ENCODE assay signal across 12 mouse cellular contexts in genomic region chr9:96751821-96752602, GRCm38 (mm10). TPM values are rescaled to one million over a fixed set of nuclear protein-coding genes. Genes with fewer than 3 reads are reported as not detected.
A peak's percentile ranks its signal among the peaks of the same experiment; 100 is the strongest.
DNase-seq lines count a peak whose midpoint lies in the region; ATAC-seq lines count a peak whose summit lies in the region.
"Had no signal": no experiment of that assay in that cellular context is flagged by ENCODE, and none has a peak within 500 bp of the region (broad histone marks: within the 10 kb centered on the region; RNA-seq: fewer than 3 reads in every experiment).

No protein-coding gene starts in this region.

- H3K27ac ChIP-seq in heart, embryonic 12.5 days (ENCODE audit: poor library complexity, severe bottlenecking), result peak overlapping the region; percentile 86
- H3K27ac ChIP-seq in lung, embryonic 16.5 days (ENCODE audit: low read length), result peak overlapping the region; percentile 75
- peak overlapping the region; percentile 89 for H3K27ac ChIP-seq in heart, embryonic 13.5 days (replicated peaks)
- H3K27ac ChIP-seq in stomach, embryonic 15.5 days, result no peak overlapping the region
- H3K27ac ChIP-seq: neural tube, embryonic 12.5 days had no signal

- 0 out of 2 replicates have a peak overlapping the region, but pooled peaks have one; percentile 6 for H3K4me3 ChIP-seq in heart, embryonic 12.5 days
- peak overlapping the region; percentile 8; the same call in 1 of the 2 replicates for H3K4me3 ChIP-seq in lung, embryonic 16.5 days (ENCODE audit: low read length)
- peak overlapping the region; percentile 33 for H3K4me3 ChIP-seq in heart, embryonic 13.5 days
- no peak overlapping the region for H3K4me3 ChIP-seq in stomach, embryonic 15.5 days (replicated peaks)
- H3K4me3 ChIP-seq: megakaryocyte, embryonic 14.5 days; neural tube, embryonic 12.5 days had no signal

- H3K4me1 ChIP-seq in heart, embryonic 12.5 days (replicated peaks), result peaks cover 30% of the 10 kb centered on the region
- H3K4me1 ChIP-seq in lung, embryonic 16.5 days (replicated peaks; ENCODE audit: control insufficient read depth, insufficient read depth, low read length), result peaks cover 12% of the 10 kb centered on the region
- H3K4me1 ChIP-seq in heart, embryonic 13.5 days, result peaks cover 33% of the 10 kb centered on the region
- peaks cover 6% of the 10 kb centered on the region; the same call in 1 of the 2 replicates for H3K4me1 ChIP-seq in stomach, embryonic 15.5 days
- H3K4me1 ChIP-seq: neural tube, embryonic 12.5 days had no signal

- H3K27me3 ChIP-seq in heart, embryonic 12.5 days (replicated peaks), result no peaks in the 10 kb centered on the region
- no peaks in the 10 kb centered on the region for H3K27me3 ChIP-seq in lung, embryonic 16.5 days (ENCODE audit: control insufficient read depth, insufficient read depth, low read depth, low read length)
- no peaks in the 10 kb centered on the region for H3K27me3 ChIP-seq in heart, embryonic 13.5 days (replicated peaks)
- H3K27me3 ChIP-seq in stomach, embryonic 15.5 days (replicated peaks), result no peaks in the 10 kb centered on the region
- H3K27me3 ChIP-seq: neural tube, embryonic 12.5 days had no signal

- 82% methylated on average over 15 of the region's 15 CpGs for WGBS in heart, embryonic 12.5 days
- WGBS in lung, embryonic 16.5 days, result 73% methylated on average over 15 of the region's 15 CpGs
- 79% methylated on average over 15 of the region's 15 CpGs for WGBS in heart, embryonic 13.5 days
- WGBS in stomach, embryonic 15.5 days, result 84% methylated on average over 15 of the region's 15 CpGs

- intact Hi-C loops in heart, postnatal 25 days (cut with DNase I), result loop anchor here (10.0 kb wide), 1 partner anchor 47 kb away; no protein-coding TSS in a partner anchor

- peak; percentile 23 for ATAC-seq in heart, embryonic 12.5 days (ENCODE audit: insufficient number of reproducible peaks, low FRiP score)
- peak; percentile 47 for ATAC-seq in lung, embryonic 16.5 days (ENCODE audit: low read depth)
- ATAC-seq in heart, embryonic 13.5 days (ENCODE audit: extremely low read depth, insufficient number of reproducible peaks, low FRiP score, low TSS enrichment), result peak; percentile 42; the same call in 1 of the 2 replicates
- ATAC-seq in stomach, embryonic 15.5 days (ENCODE audit: insufficient read depth, low FRiP score, low read depth), result 0 out of 2 replicates have a peak, but pooled peaks have one; percentile 8
- ATAC-seq in CD4-positive, CD25-positive, alpha-beta regulatory T cell, adult 4 months, result no peak
- ATAC-seq: forebrain, embryonic 14.5 days had no signal

- H3K9me3 ChIP-seq in heart, embryonic 12.5 days (replicated peaks), result peaks cover 2% of the 10 kb centered on the region; the same call in 1 of the 2 replicates
- no peaks in the 10 kb centered on the region for H3K9me3 ChIP-seq in lung, embryonic 16.5 days (ENCODE audit: control insufficient read depth, low read length)
- H3K9me3 ChIP-seq in heart, embryonic 13.5 days, result peaks cover 7% of the 10 kb centered on the region; the same call in 1 of the 2 replicates
- no peaks in the 10 kb centered on the region for H3K9me3 ChIP-seq in stomach, embryonic 15.5 days
- H3K9me3 ChIP-seq: neural tube, embryonic 12.5 days had no signal

- DNase-seq in heart, postnatal 25 days (ENCODE audit: low spot score), result no peak
- DNase-seq in lung, postnatal 36 days, result no peak
- no peak for DNase-seq in cerebellum, adult 18-20 months
- DNase-seq: thymus, adult 2 months had no signal

- peak overlapping the region; percentile 51 for H3K4me2 ChIP-seq in heart, embryonic 12.5 days
- H3K4me2 ChIP-seq in lung, embryonic 16.5 days (ENCODE audit: low read depth, low read length), result peak overlapping the region; percentile 34
- peak overlapping the region; percentile 57 for H3K4me2 ChIP-seq in heart, embryonic 13.5 days
- H3K4me2 ChIP-seq in stomach, embryonic 15.5 days, result no peak overlapping the region

- H3K36me3 ChIP-seq in heart, embryonic 12.5 days, result peaks cover 32% of the 10 kb centered on the region
- no peaks in the 10 kb centered on the region; the same call in 1 of the 2 replicates for H3K36me3 ChIP-seq in lung, embryonic 16.5 days (ENCODE audit: control insufficient read depth, insufficient read depth, low read length)
- peaks cover 38% of the 10 kb centered on the region for H3K36me3 ChIP-seq in heart, embryonic 13.5 days
- no peaks in the 10 kb centered on the region for H3K36me3 ChIP-seq in stomach, embryonic 15.5 days
- H3K36me3 ChIP-seq: neural tube, embryonic 12.5 days had no signal

- 0 out of 2 replicates have a peak overlapping the region, but pooled peaks have one; percentile 43 for H3K9ac ChIP-seq in heart, embryonic 12.5 days
- H3K9ac ChIP-seq in lung, embryonic 16.5 days (ENCODE audit: low read length), result peak overlapping the region; percentile 27
- H3K9ac ChIP-seq in heart, embryonic 13.5 days, result peak overlapping the region; percentile 63
- H3K9ac ChIP-seq in stomach, embryonic 15.5 days, result no peak overlapping the region
- H3K9ac ChIP-seq: neural tube, embryonic 12.5 days had no signal

RNA-seq across cellular contexts. Expression of gene Zbtb38, which starts 0.6 kb away (rescaled TPM):
- 31.3 and 32.1 TPM in 2 replicates for polyA plus RNA-seq in heart, embryonic 12.5 days (2016; fragmentation: Nextera tagmentation; extraction: Ambion mirVana)
- 10 to 100 TPM; 32.5 to 37.7 TPM for total RNA-seq in heart, postnatal 25 days (2021)
- 27.2 and 29.2 TPM in 2 replicates for polyA plus RNA-seq in lung, embryonic 16.5 days (2015; fragmentation: Nextera tagmentation; extraction: Ambion mirVana)
- polyA plus RNA-seq in heart, embryonic 13.5 days (2015; fragmentation: Nextera tagmentation; extraction: Ambion mirVana), result 27.1 and 31.3 TPM in 2 replicates
- 24.1 and 24.9 TPM in 2 replicates for polyA plus RNA-seq in stomach, embryonic 15.5 days (2015; fragmentation: Nextera tagmentation; extraction: Ambion mirVana)
- 10 to 100 TPM; 80.3 to 85.0 TPM for polyA plus RNA-seq in CD4-positive, CD25-positive, alpha-beta regulatory T cell, adult 4 months (2017; shearing (Covaris generic))
